Mouse (Mus musculus) spleen, postnatal 14 days (tissue): ENCODE data around the gene Adap2.
"Not testable (repeated sequence)": the region's sequence is repeated elsewhere in the genome, so short reads cannot be mapped to it uniquely, and the experiment has no call there.

Source experiments
- DNase-seq, 2 experiments: peaks; one replicate each; pipeline ENCODE4 v3.0.0; 2021 to 2022; ENCODE audit warnings: low spot score in 2 of 2

Gene Adap2

DNA sequence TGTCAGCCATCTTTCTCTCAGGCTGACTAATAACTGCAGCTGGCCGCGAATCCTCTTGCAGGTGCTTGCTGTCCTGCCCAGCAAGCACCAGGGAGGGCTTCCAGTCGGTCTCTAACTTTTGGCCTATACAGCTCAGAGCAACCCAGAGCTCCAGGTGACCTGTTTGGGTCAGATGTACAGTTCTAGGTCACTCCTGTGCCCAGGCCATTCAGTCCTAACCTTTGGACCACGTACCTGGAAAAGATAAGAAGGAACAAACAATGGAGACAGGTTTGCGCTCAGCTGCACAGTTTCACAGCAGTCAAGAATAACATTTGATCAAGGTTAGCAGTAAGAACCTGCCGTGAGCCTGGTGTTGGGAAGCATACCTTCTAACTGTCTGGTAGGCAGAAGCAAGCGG lies 5.1 kb downstream of the Adap2 start:
- DNase-seq = no peak

DNA sequence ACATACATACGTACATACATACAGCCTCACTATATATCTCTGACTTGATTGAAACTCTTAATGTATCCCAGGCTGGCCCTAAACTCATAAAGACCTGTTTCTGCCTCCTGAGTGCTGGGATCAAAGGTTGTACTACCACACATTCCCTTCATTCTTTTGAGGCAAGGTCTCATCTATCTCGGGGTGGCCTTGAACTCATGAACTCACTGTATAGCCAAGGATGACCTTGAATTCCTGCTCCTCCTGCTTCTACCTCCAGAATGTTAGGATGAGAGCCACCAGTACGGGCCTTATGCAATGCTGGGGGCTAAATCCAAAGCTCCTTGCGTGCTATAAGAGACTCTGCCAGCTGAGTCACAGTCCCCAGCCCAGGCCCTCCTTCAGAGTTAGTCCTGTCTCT lies 7.1 kb downstream of the Adap2 start:
- no peak for DNase-seq

DNA sequence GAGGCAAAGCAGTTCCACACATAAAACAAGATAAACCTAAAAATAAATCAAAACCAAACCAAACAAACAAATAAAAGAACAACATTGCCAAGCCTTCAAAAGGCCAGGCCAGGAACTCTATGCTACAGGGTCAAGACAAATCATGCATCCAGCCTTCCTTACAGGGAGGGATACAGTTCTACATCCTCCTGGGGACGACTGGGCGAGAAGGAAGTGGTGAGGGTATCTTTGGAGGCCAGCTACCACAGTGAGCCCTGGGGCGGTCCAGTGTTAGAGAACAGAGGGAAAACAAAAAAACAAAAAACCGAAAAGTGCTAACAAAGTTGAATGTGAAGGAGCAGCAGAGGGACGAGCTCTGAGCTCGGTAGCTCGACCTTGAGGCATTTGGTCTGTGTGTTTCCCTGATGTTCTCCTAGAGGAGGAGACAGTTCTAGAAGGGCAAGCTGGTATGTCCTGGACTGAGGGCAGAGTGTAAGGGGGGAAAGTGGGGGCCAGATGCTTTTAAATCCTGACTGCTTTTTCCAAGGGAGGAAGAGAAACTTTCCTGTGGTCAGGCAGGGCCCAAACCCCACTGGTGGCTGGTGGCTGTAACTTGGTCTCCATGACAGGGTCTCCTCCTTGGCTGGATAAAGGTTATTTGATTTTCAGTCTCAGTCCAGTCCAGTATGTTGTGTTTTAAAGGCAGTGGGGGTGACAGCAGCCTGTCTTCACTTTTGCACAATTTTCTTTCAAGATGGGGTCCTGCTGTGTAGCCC lies 9.6 kb downstream of the Adap2 start:
- DNase-seq = no peak

DNA sequence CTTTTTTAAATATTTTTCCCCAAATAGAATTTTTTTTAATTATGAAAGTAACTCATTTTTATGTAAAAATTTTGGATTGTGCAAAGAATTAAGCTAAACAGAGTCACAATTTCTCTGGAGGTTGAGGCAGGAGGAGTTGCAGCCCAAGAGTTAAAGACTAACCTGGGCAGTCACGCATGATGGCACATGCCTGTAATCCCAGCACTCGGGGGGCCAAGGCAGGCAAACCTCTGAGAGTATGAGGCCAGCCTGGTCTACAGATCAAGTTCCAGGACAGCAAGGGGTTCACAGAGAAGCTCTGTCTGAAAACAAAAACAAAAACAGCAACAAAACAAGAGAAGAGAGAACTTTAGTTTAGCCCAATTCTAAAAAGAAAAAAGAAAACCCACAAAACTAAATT lies 10.3 kb downstream of the Adap2 start:
- no peak for DNase-seq

DNA sequence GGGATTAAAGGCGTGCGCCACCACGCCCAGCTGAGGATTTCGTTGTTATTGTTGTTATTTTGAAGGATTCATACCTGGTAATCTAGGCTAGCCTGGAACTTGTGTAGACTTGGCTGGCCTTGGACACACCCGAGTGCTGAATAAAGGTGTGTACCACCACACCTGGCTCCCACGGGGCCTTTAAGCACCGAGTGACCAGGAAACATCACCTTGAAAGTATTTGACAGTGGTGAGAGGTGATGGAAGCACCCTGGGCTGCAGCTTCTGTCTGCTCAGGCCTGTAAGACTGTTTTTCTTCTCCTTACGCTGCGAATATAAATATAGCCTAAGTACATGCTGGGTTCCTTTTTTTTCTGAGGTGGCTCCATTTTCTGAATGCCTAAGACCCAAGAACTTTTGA lies 14.2 kb downstream of the Adap2 start:
- no peak for DNase-seq

DNA sequence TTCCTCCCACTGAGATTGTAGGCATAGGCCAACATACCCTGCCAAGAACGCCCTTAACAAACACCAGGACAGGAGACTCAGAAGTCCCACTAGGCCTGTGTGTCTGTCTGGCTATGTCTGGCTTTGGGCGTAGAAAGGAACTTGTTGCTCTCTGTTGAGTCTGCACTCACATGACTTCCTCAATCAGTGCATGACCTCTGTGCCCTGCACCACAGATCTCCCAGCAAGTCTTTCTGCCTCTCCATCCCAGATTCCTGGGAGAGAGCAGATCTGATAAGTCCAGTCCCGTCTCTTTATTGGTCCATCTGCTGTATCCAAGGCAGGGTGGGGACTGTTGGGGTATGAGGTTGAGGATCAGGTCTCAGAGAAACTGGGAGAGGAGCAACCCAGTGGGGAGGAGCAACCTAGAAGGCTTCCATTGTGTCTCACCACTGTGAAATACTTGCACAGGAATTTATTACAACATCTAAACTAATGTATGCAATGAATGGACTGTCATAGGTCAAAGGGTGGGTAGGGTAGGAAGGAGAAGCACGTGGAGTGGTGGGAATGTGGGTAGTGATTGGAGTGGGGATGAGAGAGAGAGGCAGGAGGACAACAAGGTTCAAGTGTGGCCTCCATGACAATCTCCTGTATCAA lies 14.8 kb downstream of the Adap2 start:
- DNase-seq = no peak

DNA sequence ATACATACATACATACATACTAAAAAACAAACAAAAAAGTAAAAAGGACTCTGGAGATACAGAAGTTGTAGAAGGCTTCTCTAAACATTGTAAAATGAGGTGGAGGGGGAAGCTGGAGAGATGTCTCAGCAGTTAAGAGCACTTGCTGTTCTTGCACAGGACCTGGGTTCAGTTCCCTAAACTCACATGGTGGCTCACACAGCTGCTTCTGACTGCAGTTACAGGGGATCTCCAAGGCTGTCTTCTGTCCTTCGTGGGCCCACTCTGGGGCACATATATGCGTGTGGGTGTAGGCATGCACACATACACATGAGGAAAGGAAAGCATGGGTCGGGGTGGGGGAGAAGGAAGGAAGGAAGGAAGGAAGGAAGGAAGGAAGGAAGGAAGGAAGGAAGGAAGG lies 15.7 kb downstream of the Adap2 start:
- DNase-seq = no peak

DNA sequence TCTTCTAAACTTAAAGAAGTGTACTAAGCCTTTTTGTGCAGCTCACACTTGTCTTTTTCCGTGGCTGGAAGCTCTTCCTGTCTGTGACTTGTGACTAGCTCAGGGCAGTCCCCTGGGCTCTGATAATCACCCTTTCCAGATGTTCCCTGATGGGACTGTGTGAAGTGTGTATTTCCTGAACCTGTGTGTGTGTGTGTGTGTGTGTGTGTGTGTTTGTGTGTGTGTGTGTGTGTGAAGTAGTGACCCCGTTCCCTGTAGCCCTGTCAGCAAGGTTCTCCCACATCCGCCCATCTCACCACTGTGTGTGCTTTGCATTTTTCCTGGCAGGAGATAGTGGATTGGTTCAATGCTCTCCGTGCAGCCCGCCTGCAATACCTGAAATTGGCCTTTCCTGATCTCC lies 16.4 kb downstream of the Adap2 start:
- DNase-seq = no peak

DNA sequence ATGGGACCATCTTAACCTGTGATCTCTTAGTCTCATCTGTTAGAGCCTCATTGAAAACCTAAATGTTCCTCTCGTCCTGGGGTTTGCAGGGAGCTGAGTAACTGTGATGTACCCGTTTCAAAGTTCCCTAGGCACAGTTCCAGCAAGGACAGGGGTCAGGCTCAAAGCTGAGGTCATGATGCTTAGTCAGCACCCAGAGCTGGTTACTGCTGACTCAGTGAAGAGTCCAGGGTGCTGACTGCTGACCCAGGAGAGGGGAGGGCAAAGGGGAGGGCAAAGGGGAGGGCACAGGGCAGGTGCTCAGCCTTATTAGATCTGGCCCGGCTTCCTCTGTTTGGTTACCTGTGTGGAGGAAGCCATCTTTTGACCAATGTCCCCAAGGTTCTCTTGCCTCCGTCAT lies 18.0 kb downstream of the Adap2 start:
- DNase-seq = no peak

DNA sequence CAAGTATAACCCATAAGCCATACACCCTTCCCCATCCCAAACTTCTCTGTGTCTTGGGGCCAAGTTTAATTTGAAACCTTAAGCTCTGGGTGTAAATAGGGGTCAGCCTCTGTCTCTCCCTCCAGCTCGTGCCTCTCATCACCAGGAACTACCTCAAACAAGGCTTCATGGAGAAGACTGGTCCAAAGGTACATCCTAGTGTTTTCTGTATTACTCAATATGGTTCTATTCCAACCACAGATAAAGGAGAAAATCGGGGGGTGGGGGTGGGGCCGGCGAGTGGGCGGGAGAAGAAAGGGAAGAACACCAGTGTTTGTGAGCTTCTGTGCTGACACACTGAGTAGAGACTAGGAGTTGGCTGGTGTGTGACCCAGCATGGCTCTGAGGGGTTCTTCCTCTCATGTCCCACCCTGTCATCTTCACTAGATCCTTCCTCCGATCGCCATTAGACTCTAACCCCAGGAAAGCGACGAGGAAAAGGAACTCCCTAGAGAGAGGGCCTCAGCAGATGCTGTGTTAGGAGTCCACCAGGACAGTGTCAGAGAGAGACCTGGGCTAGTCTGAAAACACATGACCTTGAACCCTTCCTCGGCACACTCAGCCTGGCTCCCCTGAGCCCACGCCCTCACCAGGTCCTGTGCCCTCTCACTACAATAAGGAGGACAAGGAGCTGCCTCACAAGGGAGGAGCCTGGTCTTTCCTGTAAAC lies 20.2 kb downstream of the Adap2 start:
- DNase-seq = no peak

DNA sequence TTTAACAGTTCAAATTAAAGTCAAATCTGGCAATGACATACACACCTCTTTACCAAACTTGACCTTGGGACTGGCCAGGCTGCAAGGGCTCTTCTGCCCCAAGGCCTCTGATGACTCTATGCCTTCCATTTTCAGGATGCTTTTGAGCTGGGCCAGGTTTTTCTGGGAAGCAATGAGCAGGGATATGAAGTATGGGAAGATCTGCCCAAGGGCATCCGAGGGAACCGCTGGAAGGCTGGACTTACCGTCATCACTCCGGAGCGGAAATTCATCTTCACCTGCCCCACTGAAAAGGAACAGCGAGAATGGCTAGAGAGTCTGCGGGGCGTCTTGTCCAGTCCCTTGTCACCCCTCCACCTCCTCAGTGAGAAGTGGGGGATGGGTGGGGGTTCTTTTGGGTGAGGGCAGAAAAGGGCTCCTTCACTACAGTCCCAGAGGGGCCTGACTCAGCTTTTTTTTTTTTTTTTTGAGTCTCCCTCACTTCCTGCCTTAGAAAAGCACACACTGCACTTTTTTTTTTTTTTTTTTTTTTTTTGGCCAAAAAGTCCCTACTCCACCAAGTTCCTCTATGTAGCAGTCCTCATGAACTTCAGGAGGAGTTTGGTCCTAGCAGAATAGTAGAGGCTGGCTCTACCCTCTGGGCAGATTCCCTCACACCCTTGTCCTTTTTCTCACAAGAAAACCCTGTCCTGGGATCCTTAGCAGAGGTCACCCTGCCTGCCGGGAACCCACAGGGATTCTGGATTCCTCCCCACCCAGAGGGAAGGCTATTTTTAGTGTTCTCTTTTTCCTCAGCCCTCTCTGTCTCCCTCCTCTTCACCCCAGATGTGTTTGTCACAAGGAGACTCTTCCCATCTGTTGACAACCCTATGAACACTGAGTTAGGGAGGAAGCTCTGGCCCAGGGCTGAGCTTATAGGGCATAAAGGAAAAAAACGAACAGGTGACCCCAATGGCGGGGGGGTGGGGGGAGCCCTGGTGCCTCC lies 23.3 kb downstream of the Adap2 start:
- no peak for DNase-seq

DNA sequence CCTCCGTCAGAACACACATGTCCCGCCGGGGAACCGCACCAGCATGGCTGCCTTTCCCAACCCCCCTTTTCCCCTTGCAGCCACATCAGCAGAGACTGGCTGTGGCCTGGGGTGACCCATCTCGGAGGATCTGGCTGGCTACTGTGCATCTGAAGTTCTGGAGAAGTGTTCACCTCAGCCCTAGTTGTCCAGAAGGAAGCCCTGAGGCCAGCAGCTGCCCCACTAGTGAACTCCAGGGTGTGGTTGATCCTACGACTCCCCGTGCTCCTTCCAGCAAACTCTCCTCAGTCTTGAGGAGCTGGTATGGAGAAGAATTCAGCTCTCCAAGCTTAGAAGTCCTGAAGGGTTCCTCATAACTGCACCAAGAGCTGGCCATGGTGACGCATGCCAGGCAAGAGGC lies 24.4 kb downstream of the Adap2 start:
- no peak for DNase-seq

DNA sequence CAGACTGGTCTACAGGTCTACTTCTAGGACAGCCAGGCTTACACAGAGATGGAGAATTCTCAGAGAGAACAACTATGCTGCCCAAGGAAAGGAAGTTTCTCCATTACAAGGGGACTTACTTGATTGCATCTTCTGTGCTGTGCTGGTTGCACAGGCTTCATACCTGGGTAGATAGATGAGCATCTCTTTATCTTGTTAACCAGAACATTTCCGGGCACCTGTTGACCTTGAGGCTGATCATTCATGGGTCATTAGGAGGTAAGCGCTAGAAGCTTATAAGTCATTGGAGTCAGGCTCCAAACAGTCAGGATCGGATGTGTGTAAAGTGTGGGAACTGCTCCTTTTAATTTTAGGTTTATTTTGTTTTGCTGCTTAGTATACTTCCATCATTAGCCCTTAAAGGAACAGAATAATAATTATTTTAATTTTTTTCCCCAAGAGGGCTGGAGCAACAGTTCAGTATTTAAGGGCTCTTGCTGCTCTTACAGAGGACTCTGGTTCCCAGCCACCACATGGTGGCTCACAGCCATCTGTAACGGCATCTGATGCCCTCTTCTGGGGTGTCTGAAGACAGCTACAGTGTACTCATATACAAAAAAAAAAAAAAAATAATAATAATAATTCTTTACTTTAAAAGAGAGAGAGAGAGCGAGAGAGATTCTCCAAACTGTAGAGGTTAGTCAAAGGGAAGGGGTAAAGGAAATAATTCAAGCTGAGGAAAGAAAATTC lies 27.3 kb downstream of the Adap2 start:
- DNase-seq = no peak

DNA sequence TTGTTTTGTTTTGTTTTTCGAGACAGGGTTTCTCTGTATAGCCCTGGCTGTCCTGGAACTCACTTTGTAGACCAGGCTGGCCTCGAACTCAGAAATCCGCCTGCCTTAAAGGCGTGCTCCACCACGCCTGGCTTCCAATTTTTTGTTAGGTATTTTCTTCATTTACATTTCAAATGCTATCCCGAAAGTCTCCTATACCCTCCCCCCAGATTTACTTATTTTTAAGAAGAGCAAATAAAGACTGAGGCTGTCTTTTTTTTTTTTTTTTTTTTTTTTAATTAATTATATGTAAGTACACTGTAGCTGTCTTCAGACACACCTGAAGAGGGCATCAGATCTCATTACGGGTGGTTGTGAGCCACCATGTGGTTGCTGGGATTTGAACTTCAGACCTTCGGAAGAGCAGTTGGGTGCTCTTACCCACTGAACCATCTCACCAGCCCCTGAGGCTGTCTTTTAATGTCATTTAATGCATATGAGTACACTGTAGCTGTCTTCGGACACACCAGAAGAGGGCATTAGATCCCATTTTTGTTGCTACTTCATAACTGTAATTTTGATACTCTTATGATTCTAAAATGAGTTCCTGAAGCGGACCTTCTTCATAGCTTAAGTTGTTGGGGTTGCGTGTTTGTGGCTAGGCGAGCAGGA lies 29.3 kb downstream of the Adap2 start:
- not testable (repeated sequence) for DNase-seq

DNA sequence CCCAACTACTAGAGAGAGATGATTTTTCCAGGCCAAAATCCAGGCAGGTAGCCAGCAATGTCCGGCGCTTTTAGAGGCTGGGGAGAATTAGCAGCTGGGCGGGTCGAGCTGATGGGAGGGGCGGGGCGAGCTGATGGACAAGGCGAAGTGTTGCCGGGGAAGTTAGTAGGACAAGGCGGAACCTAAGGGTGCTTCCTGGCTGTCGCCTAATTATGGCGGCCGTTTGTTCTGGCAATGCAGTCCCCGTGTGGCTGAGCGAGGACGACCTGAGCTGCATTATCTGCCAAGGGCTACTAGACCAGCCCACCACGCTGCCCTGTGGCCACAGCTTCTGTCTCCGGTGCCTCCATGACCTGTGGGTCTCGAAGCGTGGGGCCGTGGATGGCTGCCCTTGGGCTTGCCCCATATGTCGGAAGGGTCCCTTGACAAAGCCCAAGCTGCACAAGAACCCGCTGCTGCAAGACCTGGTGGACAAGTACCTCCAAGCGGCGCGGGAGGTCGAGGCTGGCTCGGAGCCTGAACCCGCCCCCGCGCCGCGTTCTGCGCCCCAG lies 29.9 kb downstream of the Adap2 start, which contains the start of gene Rnf135:
Rnf135 (plus strand) TSS at position 147 of the 551 bp plus-strand sequence.
- peak; percentile 63 to 76 for DNase-seq

DNA sequence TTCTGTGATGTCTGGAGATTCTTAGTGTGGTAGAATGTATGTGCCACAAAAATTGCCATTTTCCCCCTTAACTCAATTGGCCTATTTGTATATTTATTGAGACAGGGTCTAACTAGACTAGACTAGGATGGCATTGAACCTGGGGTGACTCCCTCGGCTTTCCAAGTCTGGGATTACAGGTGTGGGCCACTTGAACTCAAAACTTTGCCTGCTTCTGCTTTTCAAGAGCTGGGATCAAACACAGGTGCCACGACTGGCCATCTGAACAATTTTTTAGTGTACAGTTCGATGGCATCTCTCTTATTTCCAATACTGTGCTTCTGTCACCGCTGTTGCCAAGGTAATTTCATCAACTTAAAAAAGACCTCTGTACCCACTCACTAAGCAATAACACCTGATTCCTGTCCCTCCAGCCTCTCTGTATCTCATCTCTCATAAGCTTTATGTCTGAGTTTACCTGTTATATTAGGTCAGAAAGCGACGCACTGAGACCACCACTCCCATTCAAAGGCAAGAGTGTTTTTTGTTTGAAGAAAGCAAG lies 30.7 kb downstream of the Adap2 start:
- DNase-seq = no peak

DNA sequence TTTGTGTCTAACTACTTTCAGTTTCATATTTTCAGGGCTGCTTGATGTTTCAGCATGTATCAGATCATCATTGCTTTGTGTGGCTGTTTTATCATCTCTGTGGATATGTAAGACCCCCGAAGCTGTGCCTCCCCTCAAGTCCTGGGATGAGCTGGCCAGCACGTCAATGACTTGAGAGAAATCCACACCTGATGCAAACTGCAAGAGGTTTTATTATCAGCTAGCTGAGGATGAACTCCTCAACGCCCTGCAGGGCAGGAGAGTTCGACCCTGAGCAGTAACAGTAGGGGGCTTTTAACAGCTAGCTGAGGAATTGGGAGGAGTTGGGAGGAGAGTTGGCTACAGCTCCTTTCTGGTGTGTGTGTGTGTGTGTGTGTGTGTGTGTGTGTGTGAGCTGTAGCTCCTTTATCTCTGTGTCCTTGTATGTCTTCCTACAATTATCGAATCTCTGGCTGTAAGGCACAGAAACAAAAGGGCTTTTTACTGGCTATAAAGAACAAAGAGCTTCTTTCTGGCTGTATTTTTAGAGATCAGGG lies 31.6 kb downstream of the Adap2 start:
- DNase-seq = not testable (repeated sequence)

DNA sequence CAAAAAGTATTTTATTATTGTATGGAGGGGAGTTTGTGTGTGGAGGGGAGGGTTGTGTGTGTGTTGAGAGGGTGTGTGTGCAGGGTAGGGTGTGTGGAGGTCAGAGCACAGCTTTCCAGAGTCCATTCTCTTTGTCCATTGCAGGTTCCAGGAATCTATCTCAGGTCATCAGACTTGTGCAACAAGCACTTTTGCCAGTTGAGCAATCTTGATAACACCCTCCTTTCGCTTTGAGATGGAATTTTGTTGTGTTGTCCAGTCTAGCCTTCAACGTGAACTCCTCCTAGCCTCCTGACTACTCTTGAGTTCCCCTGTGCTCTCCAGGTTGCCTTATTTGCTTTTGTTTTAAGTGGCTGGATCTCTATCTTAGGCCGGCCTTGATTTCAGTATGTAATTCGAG lies 36.4 kb downstream of the Adap2 start:
- no peak for DNase-seq

DNA sequence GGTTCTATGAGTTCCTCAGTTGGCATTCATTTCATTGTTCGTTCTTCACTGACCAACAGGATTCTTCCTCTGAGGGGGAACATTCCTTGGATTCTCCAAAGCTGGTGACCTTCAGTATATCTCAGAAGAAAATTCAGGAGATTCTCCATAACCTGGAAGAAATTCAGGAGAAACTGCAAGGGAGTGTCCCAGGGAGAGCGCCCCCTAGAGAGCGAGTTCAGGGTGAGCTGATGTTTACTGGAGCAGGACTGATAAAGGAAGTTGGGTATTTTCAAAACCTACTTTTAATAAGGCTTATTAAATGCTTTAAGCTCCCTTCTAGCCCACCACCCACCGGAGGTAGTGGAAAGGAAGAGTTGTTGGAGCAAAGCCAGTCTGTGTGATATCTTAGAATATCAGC lies 39.9 kb downstream of the Adap2 start:
- DNase-seq = no peak

DNA sequence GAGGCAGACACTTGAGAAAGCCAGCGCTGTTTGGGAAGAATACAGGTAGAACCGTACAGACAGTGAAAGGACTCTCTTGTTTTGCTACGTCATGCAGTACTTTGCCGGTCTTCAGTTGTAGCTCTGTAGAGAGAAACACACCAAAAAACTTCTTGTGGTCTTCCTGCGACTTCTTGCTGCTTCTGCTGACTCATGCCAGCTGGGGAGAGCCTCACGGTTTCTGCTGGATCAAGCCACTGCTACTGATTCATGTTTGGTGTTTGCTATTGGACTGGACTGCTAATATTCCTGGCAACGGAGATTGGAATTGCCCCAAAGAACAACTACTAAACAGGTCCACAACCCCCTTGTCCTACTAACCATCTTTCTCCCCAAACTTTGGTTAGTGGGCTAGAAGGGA lies 42.4 kb downstream of the Adap2 start:
- DNase-seq = no peak
